Mouse (Mus musculus): ENCODE measurements at regions not wholly inside any gene's neighbourhood (a gene's known extent, or its start where the extent isn't known, plus 50 kb on each side); places are given as distances from the start of the nearest gene placed in this dataset.

DNA sequence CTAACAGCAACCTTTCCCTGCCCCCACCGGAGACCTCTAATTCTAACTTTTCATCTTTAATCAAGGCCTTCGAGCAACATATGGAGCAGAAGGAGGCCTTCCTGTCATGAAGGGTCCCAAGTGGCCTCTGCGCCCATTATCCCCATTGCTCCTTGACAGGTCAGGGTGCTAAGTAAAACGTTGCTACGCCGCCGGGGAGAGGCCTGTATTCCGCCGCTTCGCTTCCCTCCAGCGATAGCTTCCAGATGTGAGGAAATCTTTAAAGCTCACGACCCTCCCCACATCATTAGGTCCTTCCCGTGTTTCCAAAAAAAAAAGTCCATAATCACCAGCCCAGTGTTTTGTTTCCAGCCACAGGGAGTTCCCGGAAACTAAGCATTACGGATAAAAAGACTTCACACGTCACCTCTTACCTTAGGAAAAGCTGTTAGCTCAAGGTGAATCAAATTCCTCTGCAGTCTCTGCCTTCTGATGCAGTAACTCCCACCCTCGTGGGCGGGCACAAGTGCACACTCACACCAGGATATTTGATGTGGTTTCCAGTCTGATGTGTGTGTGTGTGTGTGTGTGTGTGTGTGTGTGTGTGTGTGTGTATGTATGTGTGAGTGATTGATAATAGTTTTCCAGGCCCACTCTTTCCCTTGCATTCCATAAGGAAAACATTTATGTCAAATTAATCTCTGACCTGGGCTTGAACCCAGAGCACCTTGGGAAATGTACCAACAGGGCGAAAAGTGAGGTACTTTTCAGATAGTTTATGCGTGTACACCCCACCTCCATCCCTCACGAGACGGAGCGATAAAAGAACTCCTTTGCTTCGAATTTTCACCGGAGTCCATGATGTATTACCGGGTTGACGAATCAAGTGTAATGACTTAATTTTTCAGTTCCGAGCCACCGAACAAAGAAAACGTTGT, 107.5 kb downstream of the Gm45692 start:
- no peak for DNase-seq

- DNase-seq, result no peak
Measured at GRCm38 (mm10) chr8:26227529-26227895, 108.2 kb downstream of the Gm45692 start.

GRCm38 (mm10) chr8:26229548-26229947, 110.2 kb downstream of the Gm45692 start:
- DNase-seq, result no peak

DNA sequence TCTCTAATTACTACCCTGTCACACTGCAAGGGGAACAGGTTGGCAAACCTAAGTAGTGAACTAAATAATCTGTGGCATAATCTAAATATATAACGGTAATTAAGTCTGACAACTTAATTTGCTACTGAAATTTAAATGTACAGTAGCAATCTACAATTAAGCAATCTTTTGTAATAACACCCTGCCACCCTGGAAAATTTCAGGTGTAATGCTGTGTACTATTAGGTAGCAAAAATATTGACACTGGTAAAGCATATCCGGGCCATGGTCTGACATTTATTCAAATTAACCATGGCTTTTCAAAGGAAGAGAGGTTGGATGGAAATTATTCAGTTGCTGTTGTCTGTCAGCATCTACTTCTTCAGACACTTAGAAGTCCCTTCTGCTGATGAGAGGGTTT, 119.7 kb downstream of the Gm45692 start:
- DNase-seq, result no peak

DNA sequence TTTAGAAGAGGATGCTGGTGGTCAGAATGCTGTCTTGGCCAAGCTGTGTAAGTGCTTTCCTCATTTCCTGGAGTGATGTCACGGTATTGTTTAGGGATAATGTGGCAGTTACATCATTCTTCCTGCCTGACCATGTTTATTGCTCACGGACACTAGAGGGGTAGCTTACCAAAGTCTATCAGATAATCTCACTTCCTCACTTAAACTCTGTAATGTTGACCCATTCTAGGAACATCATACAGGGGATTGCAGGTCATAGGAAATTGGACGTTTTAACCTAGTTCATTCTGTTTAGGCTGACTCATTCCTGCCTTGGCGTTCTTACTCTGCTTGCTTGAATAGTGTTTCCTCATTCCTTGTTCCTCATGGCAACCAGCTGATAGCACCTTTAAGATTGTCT, 120.3 kb downstream of the Gm45692 start:
- DNase-seq, result no peak

DNA sequence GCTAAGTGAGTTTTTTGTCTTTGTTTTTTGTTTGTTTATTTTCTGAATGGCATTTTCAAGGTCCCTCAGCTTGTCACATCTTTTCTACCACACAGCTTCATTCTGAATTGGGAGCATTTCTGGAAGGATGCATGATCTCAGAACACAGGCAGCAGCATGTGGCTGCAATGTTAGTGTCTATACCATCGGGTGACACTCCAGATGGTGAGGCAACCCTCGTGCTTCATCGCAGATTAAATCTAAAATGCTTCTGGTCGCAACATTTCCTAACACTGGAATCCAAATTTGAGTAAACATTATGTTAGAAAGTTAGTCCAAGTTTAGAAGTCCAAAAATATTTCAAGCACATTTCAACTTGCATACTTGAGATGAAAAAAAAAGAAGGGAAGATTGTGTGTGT, 124.4 kb downstream of the Gm45692 start:
- no peak for DNase-seq

DNA sequence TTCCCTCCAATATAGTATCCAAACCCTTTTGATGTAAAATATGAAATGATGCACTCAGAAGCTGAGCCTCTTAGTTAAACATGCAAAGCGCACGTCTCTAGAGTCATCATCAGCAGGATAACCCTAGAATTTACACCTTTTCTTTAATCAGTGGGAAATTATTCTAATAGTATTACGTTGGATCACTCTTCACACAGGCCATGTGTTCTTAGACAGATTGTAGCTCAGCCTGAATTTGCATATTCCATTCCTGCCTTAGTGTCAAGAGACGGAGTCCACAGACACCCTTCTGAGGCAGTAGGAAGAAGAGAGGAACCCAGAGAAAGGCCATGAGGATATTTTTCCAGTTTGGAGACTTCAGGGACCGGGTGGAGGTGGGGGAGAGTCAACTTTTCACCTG, 125.0 kb downstream of the Gm45692 start:
- DNase-seq, result no peak

DNA sequence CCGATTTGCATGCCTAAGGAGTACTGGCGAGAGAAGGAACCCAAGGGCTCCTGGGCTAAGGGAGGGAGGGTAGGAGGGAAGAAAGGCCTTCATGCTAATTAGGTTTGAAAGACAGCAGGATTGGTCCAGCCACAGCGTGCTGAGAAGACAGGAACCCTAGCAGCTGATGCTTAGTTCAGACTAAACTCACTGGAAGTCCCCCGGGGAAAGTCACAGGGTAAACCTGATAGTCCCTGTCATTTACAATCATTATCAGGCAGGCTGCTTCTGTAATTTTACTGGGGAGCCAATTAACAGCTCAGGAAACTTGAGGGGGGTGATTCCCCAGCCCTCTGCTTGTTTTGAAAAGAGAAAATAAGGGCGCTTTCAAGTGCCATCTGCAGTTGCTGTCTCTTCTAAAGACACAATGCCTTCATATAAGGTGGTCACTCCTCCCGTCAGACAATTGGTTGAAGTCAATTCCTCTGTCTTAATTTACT, 135.9 kb downstream of the Gm45692 start:
- no peak for DNase-seq

GRCm38 (mm10) chr8:26260294-26260693, 141.0 kb downstream of the Gm45692 start:
- no peak for DNase-seq

DNA sequence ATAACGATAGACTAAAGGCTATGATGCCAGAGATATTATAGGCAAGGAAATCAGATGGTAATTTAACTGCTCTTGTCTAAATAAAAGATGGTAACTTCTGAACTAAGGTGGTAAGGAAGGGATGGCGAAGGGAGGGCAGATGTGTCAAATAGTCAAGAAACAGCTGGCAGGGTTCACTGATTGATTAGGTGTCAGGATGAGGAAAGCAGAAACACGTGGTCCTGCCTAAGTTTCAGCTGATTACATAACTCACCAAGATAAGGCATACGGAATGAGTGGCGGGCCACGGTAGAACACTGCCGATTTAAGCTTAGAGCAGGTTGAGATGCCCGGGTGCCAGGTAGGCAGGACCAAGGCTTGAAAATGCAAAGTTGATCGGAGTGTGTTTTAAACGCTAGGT, 143.2 kb downstream of the Gm45692 start:
- no peak for DNase-seq

DNA sequence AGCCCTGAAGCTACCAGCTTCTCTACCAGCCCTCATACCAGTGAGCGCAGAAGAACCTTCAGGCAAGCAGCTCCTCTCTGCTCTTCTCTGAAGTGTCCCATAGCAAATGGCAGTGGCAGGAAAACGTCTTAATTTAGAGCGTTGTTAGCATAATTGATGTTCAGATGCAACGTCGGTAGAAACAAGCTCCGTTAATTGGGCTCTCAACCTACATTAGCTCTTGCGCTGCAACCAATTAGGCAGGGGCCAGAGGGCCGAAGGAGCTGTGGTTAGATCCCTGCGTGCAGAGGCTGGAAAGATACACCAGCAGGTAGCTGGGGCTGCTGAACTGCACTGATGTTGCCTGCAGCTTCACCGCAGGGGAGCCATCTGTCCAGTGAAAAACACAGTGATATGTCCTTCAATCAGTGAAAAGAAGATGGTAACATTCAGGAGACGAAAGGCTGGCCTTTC, 145.6 kb downstream of the Gm45692 start:
- DNase-seq, result no peak

GRCm38 (mm10) chr8:26265366-26265765, 146.0 kb downstream of the Gm45692 start:
- no peak for DNase-seq

GRCm38 (mm10) chr8:26266384-26266783, 147.1 kb downstream of the Gm45692 start:
- DNase-seq, result no peak

GRCm38 (mm10) chr8:26267569-26267968, 148.2 kb downstream of the Gm45692 start:
- no peak for DNase-seq

DNA sequence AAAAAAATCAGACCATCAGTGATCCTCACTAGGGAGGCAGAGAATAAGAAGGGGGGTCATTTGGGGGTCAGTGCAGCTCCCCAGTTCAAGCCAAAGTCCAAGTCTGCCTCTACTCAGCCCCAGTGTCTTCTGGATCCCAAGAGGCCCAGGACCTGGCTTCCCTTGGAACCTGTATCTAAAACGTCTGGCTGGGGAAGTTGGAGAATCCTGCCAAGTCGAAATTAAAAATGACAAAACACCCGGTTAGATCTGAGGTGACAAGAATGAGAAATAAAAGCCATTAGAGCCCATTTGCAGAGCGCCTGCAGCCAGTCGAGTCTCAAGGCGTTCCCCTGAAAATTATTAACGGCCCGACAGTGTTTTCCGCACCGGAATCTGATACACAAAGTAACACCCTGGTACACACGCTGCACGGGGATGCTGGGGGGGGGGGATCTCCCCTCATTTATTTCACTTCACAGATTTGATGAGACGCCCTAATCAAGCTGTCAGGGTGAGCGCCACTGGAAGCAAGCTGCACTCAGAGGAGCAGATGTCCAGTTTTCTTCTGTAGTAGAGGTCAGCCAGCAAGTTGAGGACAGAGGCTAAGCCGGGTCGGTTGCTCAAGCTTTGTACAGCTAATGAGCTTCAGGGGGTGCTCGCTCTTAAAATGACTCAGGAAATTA, 149.5 kb downstream of the Gm45692 start:
- no peak for DNase-seq

GRCm38 (mm10) chr8:26272110-26272509, 152.8 kb downstream of the Gm45692 start:
- no peak for DNase-seq

GRCm38 (mm10) chr8:26272675-26273414, 153.5 kb downstream of the Gm45692 start:
- DNase-seq, result no peak

- no peak for DNase-seq
Measured at GRCm38 (mm10) chr8:26273415-26273760, 154.1 kb downstream of the Gm45692 start.

GRCm38 (mm10) chr8:26273792-26274191, 154.5 kb downstream of the Gm45692 start:
- DNase-seq, result no peak

DNA sequence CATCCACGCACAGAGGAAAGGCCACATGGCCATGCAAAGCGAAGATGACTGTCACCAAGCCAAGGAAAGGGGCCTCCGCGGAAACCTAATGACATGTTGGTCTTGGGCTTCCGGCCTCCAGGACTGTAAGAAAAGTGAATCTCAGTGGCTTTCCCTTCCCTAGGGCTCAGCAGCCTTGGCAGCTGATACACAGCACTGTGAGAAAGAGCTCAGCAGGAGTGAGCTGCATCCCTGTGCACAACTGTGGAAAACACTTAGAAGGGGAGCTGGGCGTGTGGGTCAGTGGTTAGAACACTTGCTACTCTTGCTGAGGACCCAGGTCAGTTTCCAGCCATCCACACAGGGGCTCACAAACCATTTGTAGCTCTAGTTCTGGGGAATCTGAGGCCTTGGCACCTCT, 155.1 kb downstream of the Gm45692 start:
- no peak for DNase-seq

GRCm38 (mm10) chr8:26282156-26282935, 163.0 kb downstream of the Gm45692 start:
- no peak for DNase-seq

DNA sequence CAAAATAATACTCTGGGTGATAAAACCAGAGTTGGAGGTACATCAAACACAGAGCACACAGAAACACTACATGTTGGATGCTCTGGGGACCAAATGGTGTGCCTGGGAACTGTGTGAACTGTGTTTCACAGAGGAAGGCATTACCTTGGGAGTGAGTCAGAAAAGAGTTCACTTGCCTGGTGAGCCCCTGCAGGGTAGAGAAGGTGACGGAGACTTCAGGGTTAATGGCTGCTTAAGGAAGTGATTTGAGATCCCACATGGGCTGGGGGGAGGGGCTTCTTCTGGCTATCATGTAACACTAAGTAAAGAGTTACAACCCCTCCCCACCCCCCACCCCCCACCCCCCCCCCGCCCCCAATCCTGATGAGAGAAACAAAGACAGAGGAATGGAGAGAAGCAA, 164.6 kb downstream of the Gm45692 start:
- no peak for DNase-seq
